Mouse (Mus musculus) midbrain, embryonic 10.5 days (tissue): ENCODE data around the gene Pcid2. TPM values are rescaled to one million over a fixed set of nuclear protein-coding genes. Genes with fewer than 3 reads are reported as not detected.
"Not testable (repeated sequence)": the region's sequence is repeated elsewhere in the genome, so short reads cannot be mapped to it uniquely, and the experiment has no call there.

Experiments used
- DNase-seq: peaks from one replicate; pipeline ENCODE4 v3.0.0-alpha.2; 2017; ENCODE audit warnings: low spot score
- H3K27ac ChIP-seq: fragments of 300-500 bp; sonication (generic); replicated peaks from 2 replicates; pipeline ENCODE4 v1.5.1; 2016; ENCODE audit warnings: mild to moderate bottlenecking
- H3K27me3 ChIP-seq: fragments of 300-500 bp; sonication (generic); 2 replicates; pipeline ENCODE4 v1.6.1; 2016; ENCODE audit warnings: low read depth, mild to moderate bottlenecking; ENCODE audit not compliant: poor library complexity, severe bottlenecking
- H3K36me3 ChIP-seq: fragments of 300-500 bp; sonication (generic); 2 replicates; pipeline ENCODE4 v1.6.1; 2016; ENCODE audit warnings: mild to moderate bottlenecking, moderate library complexity
- H3K4me1 ChIP-seq: fragments of 300-500 bp; sonication (generic); 2 replicates; pipeline ENCODE4 v1.6.1; 2016
- H3K4me3 ChIP-seq: fragments of 300-500 bp; sonication (generic); 2 replicates; pipeline ENCODE4 v1.5.1; 2016; ENCODE audit warnings: mild to moderate bottlenecking, moderate library complexity
- H3K9me3 ChIP-seq: fragments of 300-500 bp; sonication (generic); replicated peaks from 2 replicates; pipeline ENCODE4 v1.6.1; 2016; ENCODE audit warnings: mild to moderate bottlenecking
- WGBS: fragments of 180-500 bp; shearing (Covaris S2); methylation state at CpG from one replicate; pipeline ENCODE4 v1.1.7; 2016; 5-methylcytosine and 5-hydroxymethylcytosine counted together
- polyA plus RNA-seq: library from polyadenylated mRNA; unstranded; fragments of >200 nt; fragmentation: Nextera tagmentation; extraction: Ambion mirVana; gene quantifications from 2 replicates; pipeline ENCODE4 v1.2.1, GENCODE M21; 2016

The Pcid2 gene
- polyA plus RNA-seq, result 58.8 and 60.7 TPM in 2 replicates

- Histone ChIP-seq H3K27ac (peak within 1 kb of the TSS; percentile 94), H3K36me3 (peaks cover 30% of the 10 kb centered on the region), H3K9me3 (no peaks in the 10 kb centered on the region), H3K27me3 (no peaks in the 10 kb centered on the region), H3K4me3 (peak within 1 kb of the TSS; percentile 100), H3K4me1 (peaks cover 39% of the 10 kb centered on the region)
- DNase-seq, result peak; percentile 98
- under 1% methylated on average over 83 of the region's 87 CpGs for WGBS
Measured at GRCm38 (mm10) chr8:13105087-13105881, at the start of gene Pcid2, which contains the start of gene Cul4a. Gene Pcid2, minus strand, starts transcription at chr8:13105459. Gene Cul4a, plus strand, starts transcription at chr8:13105621.

- peaks cover 6% of the 10 kb centered on the region for H3K4me1 ChIP-seq
- WGBS, result 80% methylated on average over 9 of the region's 9 CpGs
- H3K36me3 ChIP-seq, result peaks cover 16% of the 10 kb centered on the region
- H3K27ac ChIP-seq, result no peak overlapping the region
- no peaks in the 10 kb centered on the region for H3K9me3 ChIP-seq
- no peaks in the 10 kb centered on the region for H3K27me3 ChIP-seq
- DNase-seq, result no peak
- H3K4me3 ChIP-seq, result no peak overlapping the region
Measured at GRCm38 (mm10) chr8:13154099-13154498, 48.8 kb upstream of the Pcid2 start.

GRCm38 (mm10) chr8:13150929-13151328 is 45.7 kb upstream of the Pcid2 start:
- no peak overlapping the region for H3K27ac ChIP-seq

GRCm38 (mm10) chr8:13149866-13150265 is 44.6 kb upstream of the Pcid2 start:
- no peak for DNase-seq
- Histone ChIP-seq H3K36me3 (peaks cover 55% of the 10 kb centered on the region), H3K27ac (no peak overlapping the region), H3K27me3 (no peaks in the 10 kb centered on the region), H3K4me1 (no peaks in the 10 kb centered on the region), H3K9me3 (no peaks in the 10 kb centered on the region), H3K4me3 (no peak overlapping the region)
- WGBS, result 66% methylated on average over 5 of the region's 5 CpGs

More at GRCm38 (mm10) chr8:13150929-13151328, 45.7 kb upstream of the Pcid2 start:
- H3K4me1 ChIP-seq, result no peaks in the 10 kb centered on the region
- WGBS, result 77% methylated on average over 2 of the region's 2 CpGs
- H3K27me3 ChIP-seq, result no peaks in the 10 kb centered on the region
- H3K9me3 ChIP-seq, result no peaks in the 10 kb centered on the region
- no peak overlapping the region for H3K4me3 ChIP-seq
- DNase-seq, result no peak
- peaks cover 44% of the 10 kb centered on the region for H3K36me3 ChIP-seq

GRCm38 (mm10) chr8:13149287-13149686 is 44.0 kb upstream of the Pcid2 start:
- Histone ChIP-seq H3K9me3 (no peaks in the 10 kb centered on the region), H3K27me3 (no peaks in the 10 kb centered on the region), H3K27ac (no peak overlapping the region), H3K36me3 (peaks cover 60% of the 10 kb centered on the region), H3K4me3 (no peak overlapping the region), H3K4me1 (no peaks in the 10 kb centered on the region)
- 95% methylated on average over 2 of the region's 2 CpGs for WGBS
- DNase-seq, result no peak

- no peaks in the 10 kb centered on the region for H3K4me1 ChIP-seq
- DNase-seq, result no peak
- no peak overlapping the region for H3K27ac ChIP-seq
- peaks cover 67% of the 10 kb centered on the region for H3K36me3 ChIP-seq
- no peaks in the 10 kb centered on the region for H3K9me3 ChIP-seq
- no peak overlapping the region for H3K4me3 ChIP-seq
- WGBS, result 87% methylated on average over 2 of the region's 2 CpGs
- H3K27me3 ChIP-seq, result no peaks in the 10 kb centered on the region
Measured at GRCm38 (mm10) chr8:13148476-13148875, 43.2 kb upstream of the Pcid2 start.

- Histone ChIP-seq H3K4me3 (no peak overlapping the region), H3K36me3 (peaks cover 99% of the 10 kb centered on the region), H3K9me3 (no peaks in the 10 kb centered on the region), H3K27ac (no peak overlapping the region), H3K4me1 (no peaks in the 10 kb centered on the region), H3K27me3 (no peaks in the 10 kb centered on the region)
- 90% methylated on average over 5 of the region's 5 CpGs for WGBS
- no peak for DNase-seq
Measured at GRCm38 (mm10) chr8:13141681-13142080, 36.4 kb upstream of the Pcid2 start.

- H3K27me3 ChIP-seq, result no peaks in the 10 kb centered on the region
- H3K4me3 ChIP-seq, result no peak overlapping the region
- peaks cover 99% of the 10 kb centered on the region for H3K36me3 ChIP-seq
- 95% methylated on average over 6 of the region's 6 CpGs for WGBS
- no peaks in the 10 kb centered on the region for H3K4me1 ChIP-seq
- no peaks in the 10 kb centered on the region for H3K9me3 ChIP-seq
- H3K27ac ChIP-seq, result no peak overlapping the region
- DNase-seq, result no peak
Measured at GRCm38 (mm10) chr8:13139641-13140182, 34.5 kb upstream of the Pcid2 start.

- peak; percentile 26 for DNase-seq
- 74% methylated on average over 9 of the region's 9 CpGs for WGBS
- peaks cover 95% of the 10 kb centered on the region for H3K36me3 ChIP-seq
- H3K4me3 ChIP-seq, H3K27me3 ChIP-seq, H3K4me1 ChIP-seq, H3K27ac ChIP-seq, H3K9me3 ChIP-seq: not testable (repeated sequence)
Measured at GRCm38 (mm10) chr8:13132220-13132619, 27.0 kb upstream of the Pcid2 start.

- 97% methylated on average over 8 of the region's 8 CpGs for WGBS
- Histone ChIP-seq H3K4me1 (no peaks in the 10 kb centered on the region), H3K27ac (no peak overlapping the region), H3K36me3 (peaks cover 85% of the 10 kb centered on the region), H3K27me3 (no peaks in the 10 kb centered on the region), H3K9me3 (no peaks in the 10 kb centered on the region), H3K4me3 (no peak overlapping the region)
- no peak for DNase-seq
Measured at GRCm38 (mm10) chr8:13124897-13125296, 19.6 kb upstream of the Pcid2 start.

GRCm38 (mm10) chr8:13122887-13123421 is 17.7 kb upstream of the Pcid2 start:
- Histone ChIP-seq H3K9me3 (no peaks in the 10 kb centered on the region), H3K4me1 (no peaks in the 10 kb centered on the region), H3K27ac (no peak overlapping the region), H3K4me3 (no peak overlapping the region), H3K36me3 (peaks cover 83% of the 10 kb centered on the region), H3K27me3 (no peaks in the 10 kb centered on the region)
- 96% methylated on average over 7 of the region's 7 CpGs for WGBS
- DNase-seq, result no peak

GRCm38 (mm10) chr8:13120882-13121665 is 15.8 kb upstream of the Pcid2 start:
- H3K9me3 ChIP-seq, result no peaks in the 10 kb centered on the region
- H3K4me3 ChIP-seq, result no peak overlapping the region
- H3K4me1 ChIP-seq, result 0 out of 2 replicates have a peak, but pooled peaks cover 3% of the 10 kb centered on the region
- H3K27ac ChIP-seq, result no peak overlapping the region
- H3K27me3 ChIP-seq, result no peaks in the 10 kb centered on the region
- WGBS, result 93% methylated on average over 7 of the region's 7 CpGs
- H3K36me3 ChIP-seq, result peaks cover 71% of the 10 kb centered on the region
- no peak for DNase-seq
